Mouse (Mus musculus) retina, postnatal 7 days (tissue): ENCODE measurements around the gene Itga7.

ENCODE experiments used
- DNase-seq: peaks from one replicate; pipeline ENCODE4 v3.0.0-alpha.2; 2012; ENCODE audit warnings: low read depth, low spot score

Itga7 gene

GRCm38 (mm10) chr10:128934997-128935787 is 1.6 kb downstream of the Itga7 start:
- no peak for DNase-seq

- no peak for DNase-seq
These were observed 2.3 kb downstream of the Itga7 start for GRCm38 (mm10) chr10:128935826-128936440.

DNA sequence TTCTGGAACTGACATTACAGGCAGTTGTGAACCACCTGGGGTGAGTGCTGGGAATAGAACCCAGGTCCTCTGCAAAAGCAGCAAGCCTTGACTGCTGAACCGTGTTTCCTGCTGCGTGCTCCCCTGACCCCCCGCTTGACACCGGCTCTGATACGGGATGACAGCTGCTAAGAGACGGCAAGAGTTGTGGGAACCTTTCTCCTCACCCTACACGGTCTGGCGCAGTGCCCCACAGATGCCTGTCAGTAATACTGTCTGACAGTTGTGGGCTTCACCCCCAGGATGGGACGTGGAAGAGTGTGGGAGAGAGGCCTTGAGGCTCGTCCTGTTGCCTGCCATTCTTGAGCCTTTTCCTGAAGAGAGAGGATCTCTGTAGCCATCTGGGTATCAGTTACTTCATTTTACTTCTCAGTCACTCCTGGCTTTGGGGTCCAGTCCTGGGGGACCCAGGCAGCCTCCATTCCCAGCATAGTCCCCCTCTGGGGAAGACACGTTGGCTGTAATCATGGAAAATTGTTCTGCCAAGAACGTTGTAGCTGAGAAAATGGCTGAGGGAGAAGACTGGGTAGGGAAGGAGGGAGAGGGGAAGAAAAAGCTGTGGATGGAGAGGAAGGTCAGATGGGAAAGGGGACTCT is 4.3 kb downstream of the Itga7 start:
- no peak for DNase-seq

- DNase-seq, result no peak
These were observed 4.8 kb downstream of the Itga7 start for GRCm38 (mm10) chr10:128938457-128938856.

DNA sequence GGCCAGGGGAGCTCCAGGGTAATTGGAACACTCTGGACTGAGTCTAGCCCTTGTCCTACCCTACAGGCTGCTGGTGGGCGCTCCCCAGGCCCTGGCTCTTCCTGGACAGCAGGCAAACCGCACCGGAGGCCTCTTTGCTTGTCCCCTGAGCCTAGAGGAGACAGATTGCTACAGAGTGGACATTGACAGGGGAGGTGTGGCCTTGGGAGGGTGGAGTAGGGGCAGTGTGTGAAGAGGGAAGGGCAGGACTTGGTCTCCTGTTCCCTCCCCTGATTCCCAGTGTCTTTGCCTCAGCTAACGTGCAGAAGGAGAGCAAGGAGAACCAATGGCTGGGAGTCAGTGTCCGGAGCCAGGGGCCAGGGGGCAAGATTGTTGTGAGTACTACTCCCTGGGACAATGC is 5.4 kb downstream of the Itga7 start:
- DNase-seq, result no peak

DNA sequence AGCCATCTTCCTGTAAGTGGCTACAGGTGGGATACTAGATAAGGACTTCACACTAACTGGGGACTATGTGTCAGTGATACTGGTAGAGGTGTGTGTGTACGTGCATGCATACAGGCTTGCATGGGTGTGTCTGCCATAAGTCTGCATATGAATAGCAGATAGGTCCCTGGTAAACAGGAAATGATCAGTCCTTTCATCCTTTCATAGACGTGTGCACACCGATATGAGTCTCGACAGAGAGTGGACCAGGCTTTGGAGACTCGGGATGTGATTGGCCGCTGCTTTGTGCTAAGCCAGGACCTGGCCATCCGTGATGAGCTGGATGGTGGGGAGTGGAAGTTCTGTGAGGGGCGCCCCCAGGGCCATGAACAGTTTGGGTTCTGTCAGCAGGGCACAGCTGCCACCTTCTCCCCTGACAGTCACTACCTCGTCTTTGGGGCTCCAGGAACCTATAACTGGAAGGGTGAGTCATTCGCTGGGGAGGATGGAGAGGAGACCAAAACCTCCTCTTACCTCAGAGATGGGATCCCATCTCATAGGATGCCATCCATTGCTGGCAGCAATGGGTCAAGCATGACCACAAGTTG is 7.0 kb downstream of the Itga7 start:
- no peak for DNase-seq

GRCm38 (mm10) chr10:128945675-128946074 is 12.1 kb downstream of the Itga7 start:
- no peak for DNase-seq

GRCm38 (mm10) chr10:128947496-128947895 is 13.9 kb downstream of the Itga7 start:
- DNase-seq, result no peak

DNA sequence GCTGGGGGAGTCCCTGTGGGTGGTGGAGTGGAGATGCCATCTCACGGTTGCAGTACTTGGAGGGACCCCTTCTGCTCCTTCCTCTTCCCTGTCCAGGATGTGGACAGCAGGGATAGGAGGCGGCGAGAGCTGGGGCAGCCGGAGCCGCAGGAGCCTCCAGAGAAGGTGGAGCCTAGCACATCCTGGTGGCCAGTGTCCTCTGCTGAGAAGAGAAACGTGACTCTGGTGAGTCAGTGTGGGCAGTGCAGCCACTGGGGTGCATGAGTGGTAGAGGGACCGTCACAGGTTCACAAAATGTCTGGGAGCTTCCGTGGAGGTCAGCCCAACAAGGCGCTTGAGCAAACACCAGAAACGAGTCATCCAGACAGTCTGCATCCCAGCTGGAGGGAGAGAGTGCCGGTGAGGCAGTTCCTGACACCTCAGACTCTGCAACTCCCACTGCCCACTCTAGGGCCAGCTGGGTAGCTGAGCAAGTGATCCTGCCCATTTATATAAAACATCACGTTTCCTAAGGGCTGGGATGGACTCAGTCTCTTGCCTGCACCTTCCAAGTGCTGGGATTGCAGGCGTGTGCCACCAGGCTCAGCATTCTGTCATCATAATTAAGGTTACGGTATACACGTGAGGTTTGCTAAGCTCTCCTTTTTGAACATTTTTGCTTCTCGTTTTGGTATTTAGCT is 16.7 kb downstream of the Itga7 start:
- no peak for DNase-seq

GRCm38 (mm10) chr10:128958340-128958739 is 24.7 kb downstream of the Itga7 start:
- DNase-seq, result no peak

DNA sequence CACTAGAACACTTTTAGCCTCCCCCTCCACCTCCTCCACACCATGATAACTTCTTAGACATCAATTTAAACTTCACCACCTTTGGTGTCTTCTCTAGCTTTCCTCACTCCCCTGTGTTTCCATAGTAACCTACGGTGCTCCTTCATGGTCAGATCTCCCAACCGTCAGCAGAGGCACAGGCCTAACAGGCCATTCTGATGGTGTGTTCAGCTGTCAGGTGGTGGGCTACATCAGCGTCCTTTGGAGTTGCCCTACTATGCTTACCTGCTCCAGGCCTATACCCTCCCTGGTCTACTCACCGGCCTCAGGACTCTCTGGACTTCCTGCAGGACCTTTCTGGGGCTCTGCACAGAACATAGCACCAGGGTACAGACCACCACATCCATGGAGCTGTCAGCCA is 26.5 kb downstream of the Itga7 start:
- no peak for DNase-seq

DNA sequence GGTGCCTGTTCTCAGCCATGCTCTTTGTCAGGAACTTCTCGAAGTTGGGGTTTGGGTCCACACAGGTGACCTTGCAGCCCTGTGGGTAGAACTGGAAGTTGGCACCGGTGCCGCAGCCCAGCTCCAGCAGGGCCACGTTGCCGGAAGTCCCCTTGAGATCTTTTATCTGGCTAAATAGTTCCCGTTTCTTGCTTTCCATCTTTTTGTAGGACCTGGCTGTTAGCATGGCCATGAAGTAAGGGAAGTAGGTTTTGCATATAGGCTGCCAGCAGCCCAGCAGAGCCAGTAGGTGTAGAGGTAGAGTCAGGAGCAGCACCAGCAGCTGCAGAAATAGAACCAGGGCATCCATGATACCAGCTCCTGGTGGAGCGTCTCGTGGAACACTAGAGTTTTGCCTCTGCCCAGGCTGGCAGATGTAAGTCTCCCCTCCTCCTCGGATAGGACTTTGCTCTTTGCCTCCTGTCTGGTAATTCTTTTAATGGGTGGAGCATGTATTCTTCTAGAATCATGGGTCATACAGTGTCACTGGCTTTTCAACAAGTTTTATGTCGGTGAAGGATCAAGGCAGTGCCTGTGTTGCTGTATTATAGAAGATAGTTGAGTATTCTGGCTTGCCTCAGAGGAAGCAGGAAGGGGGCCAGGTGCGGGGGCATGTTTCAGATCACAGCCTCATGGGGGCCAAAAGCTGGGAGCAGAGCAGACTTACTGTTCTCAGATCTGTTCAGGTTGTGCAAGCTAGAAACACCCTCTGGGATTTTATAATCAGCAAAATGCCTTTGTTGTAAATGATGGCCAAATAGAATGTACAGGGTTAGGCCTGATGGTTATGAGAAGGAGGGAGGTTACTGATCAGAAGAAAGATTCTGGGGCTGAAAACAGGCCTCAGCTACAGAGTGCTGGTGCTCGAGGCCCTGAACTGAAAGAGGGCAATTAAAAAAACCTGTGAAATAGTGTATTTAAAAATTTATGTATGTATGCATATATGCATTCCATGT is 27.3 kb downstream of the Itga7 start, which contains the start of gene Mettl7b:
Mettl7b (minus strand) TSS at position 399 of the 995 bp plus-strand sequence.
- DNase-seq, result no peak

GRCm38 (mm10) chr10:128964961-128965360 is 31.3 kb downstream of the Itga7 start:
- no peak for DNase-seq

GRCm38 (mm10) chr10:128965871-128966270 is 32.3 kb downstream of the Itga7 start:
- DNase-seq, result no peak

- no peak for DNase-seq
These were observed 34.7 kb downstream of the Itga7 start for GRCm38 (mm10) chr10:128968341-128968749.

DNA sequence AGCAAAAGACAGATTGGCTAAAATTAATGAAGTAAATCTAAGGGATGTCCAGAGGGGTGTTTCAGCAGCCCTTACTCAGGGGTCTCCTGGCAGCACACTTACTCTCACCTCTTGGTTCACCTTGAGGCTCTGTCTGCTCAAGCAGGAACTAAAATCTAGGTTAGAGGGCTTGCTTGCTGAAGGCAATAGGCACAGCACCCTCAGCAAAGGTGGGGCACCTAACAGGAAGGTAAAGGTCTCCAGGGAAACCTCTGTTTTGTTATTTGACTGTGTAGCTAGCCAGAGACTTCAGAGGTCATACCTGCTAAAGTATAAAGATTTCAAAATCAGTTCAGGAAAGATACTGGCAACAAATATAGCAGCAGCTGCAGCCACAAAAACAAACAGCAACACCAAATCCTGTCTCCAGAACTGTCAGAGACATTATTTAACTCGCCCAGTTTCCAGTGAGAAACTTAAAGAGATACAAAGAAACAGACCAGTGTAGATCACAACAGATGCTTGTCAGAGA is 37.2 kb downstream of the Itga7 start:
- DNase-seq, result no peak

- DNase-seq, result no peak
These were observed 39.2 kb downstream of the Itga7 start for GRCm38 (mm10) chr10:128972841-128973240.

- no peak for DNase-seq
These were observed 42.8 kb downstream of the Itga7 start for GRCm38 (mm10) chr10:128976395-128976794.

- peak; percentile 46 for DNase-seq
These were observed 44.0 kb downstream of the Itga7 start for GRCm38 (mm10) chr10:128977522-128978114.
